Mouse (Mus musculus) CH12.LX (cell line): ENCODE data around the gene Suv39h1. TPM values are rescaled to one million over a fixed set of nuclear protein-coding genes. Genes with fewer than 3 reads are reported as not detected.
A peak's percentile ranks its signal among the peaks of the same experiment; 100 is the strongest.

Experiments used
- DNase-seq: peaks from one replicate; pipeline ENCODE4 v3.0.0-alpha.2; 2013; ENCODE audit errors: extremely low read depth
- H3K27ac ChIP-seq: 2 replicates; pipeline ENCODE4 v1.5.1; 2012; ENCODE audit warnings: low read depth, mild to moderate bottlenecking, control low read depth, moderate library complexity; ENCODE audit not compliant: insufficient read depth
- H3K27me3 ChIP-seq: replicated peaks from 2 replicates; pipeline ENCODE3; 2012; ENCODE audit warnings: inconsistent platforms
- H3K36me3 ChIP-seq, 2 experiments: replicated peaks in 1 of 2; 2 replicates each; pipeline versions ENCODE3 to v1.6.1; 2012; ENCODE audit warnings: inconsistent platforms in 1 of 2, low read length in 1 of 2, mild to moderate bottlenecking in 1 of 2, mixed read lengths in 1 of 2, moderate library complexity in 1 of 2; ENCODE audit not compliant: control insufficient read depth in 1 of 2, insufficient read depth in 1 of 2
- H3K4me1 ChIP-seq, 2 experiments: 2 replicates each; pipeline ENCODE4 v1.6.1; 2012; ENCODE audit warnings: inconsistent platforms in 1 of 2, moderate library complexity in 1 of 2; ENCODE audit not compliant: insufficient read depth in 2 of 2, control insufficient read depth in 1 of 2
- H3K4me2 ChIP-seq: 2 replicates; pipeline ENCODE4 v1.6.1; 2012; ENCODE audit warnings: low read depth, mild to moderate bottlenecking, control low read depth; ENCODE audit not compliant: poor library complexity, insufficient read depth, severe bottlenecking
- H3K4me3 ChIP-seq, 3 experiments: fragments of 150-350 bp in 1 of 3; sonication (generic) in 1 of 3; replicated peaks in 1 of 3; 2 replicates each; pipeline versions ENCODE3 to v1.5.1; 2011 to 2012; ENCODE audit warnings: low read depth in 2 of 3, low read length in 2 of 3, mild to moderate bottlenecking in 2 of 3, moderate library complexity in 2 of 3, control low read depth in 1 of 3, improper control_type of control experiment in 1 of 3, inconsistent platforms in 1 of 3, mixed read lengths in 1 of 3; ENCODE audit not compliant: poor library complexity in 1 of 3
- H3K79me2 ChIP-seq: replicated peaks from 2 replicates; pipeline ENCODE4 v1.6.1; 2012; ENCODE audit warnings: mild to moderate bottlenecking, moderate library complexity; ENCODE audit not compliant: control insufficient read depth, poor library complexity, insufficient read depth, severe bottlenecking; ENCODE audit errors: extremely low read depth
- H3K9ac ChIP-seq: 2 replicates; pipeline ENCODE4 v1.6.1; 2012; ENCODE audit warnings: low read depth, mild to moderate bottlenecking, control low read depth, moderate library complexity; ENCODE audit not compliant: insufficient read depth
- H3K9me3 ChIP-seq: replicated peaks from 2 replicates; pipeline ENCODE3; 2012; ENCODE audit warnings: low read length, inconsistent platforms, mixed read lengths
- BHLHE40 ChIP-seq: IDR thresholded peaks from 2 replicates; pipeline ENCODE4 v1.6.1; 2011; ENCODE audit warnings: mild to moderate bottlenecking, low read depth, low read length, improper control_type of control experiment
- CHD1 ChIP-seq: IDR thresholded peaks from 2 replicates; pipeline ENCODE4 v1.6.1; 2012; ENCODE audit warnings: low read depth, low read length, improper control_type of control experiment, inconsistent platforms
- CHD2 ChIP-seq: IDR thresholded peaks from 2 replicates; pipeline ENCODE4 v1.6.1; 2011; ENCODE audit warnings: low read length, improper control_type of control experiment
- E2F4 ChIP-seq: IDR thresholded peaks from 2 replicates; pipeline ENCODE4 v1.6.1; 2011; ENCODE audit warnings: low read depth, low read length, improper control_type of control experiment; ENCODE audit not compliant: insufficient replicate concordance
- ELF1 ChIP-seq: IDR thresholded peaks from 2 replicates; pipeline ENCODE4 v1.6.1; 2014; ENCODE audit warnings: low read depth, mild to moderate bottlenecking, inconsistent platforms, low read length, improper control_type of control experiment
- EP300 ChIP-seq: IDR thresholded peaks from 2 replicates; pipeline ENCODE4 v1.6.1; 2011; ENCODE audit warnings: low read length, improper control_type of control experiment
- ETS1 ChIP-seq: conservative IDR thresholded peaks from 2 replicates; pipeline ENCODE4 v1.6.1; 2012; ENCODE audit warnings: low read depth, mild to moderate bottlenecking, inconsistent platforms, low read length, improper control_type of control experiment, moderate library complexity
- GABPA ChIP-seq: IDR thresholded peaks from 2 replicates; pipeline ENCODE4 v1.6.1; 2012; ENCODE audit warnings: low read depth, low read length, improper control_type of control experiment, inconsistent platforms; ENCODE audit not compliant: insufficient replicate concordance
- HCFC1 ChIP-seq: IDR thresholded peaks from 2 replicates; pipeline ENCODE4 v1.6.1; 2012; ENCODE audit warnings: low read depth, mild to moderate bottlenecking, inconsistent platforms, low read length, improper control_type of control experiment
- IRF4 ChIP-seq: IDR thresholded peaks from 2 replicates; pipeline ENCODE4 v1.6.1; 2014; ENCODE audit warnings: low read depth, mild to moderate bottlenecking, inconsistent platforms, low read length, improper control_type of control experiment
- JUN ChIP-seq: IDR thresholded peaks from 2 replicates; pipeline ENCODE4 v1.6.1; 2011; ENCODE audit warnings: low read depth, mild to moderate bottlenecking, low read length, improper control_type of control experiment, moderate library complexity; ENCODE audit not compliant: insufficient read depth
- JUND ChIP-seq: conservative IDR thresholded peaks from 2 replicates; pipeline ENCODE4 v1.6.1; 2011; ENCODE audit warnings: low read depth, low read length, improper control_type of control experiment
- MAFK ChIP-seq: IDR thresholded peaks from 2 replicates; pipeline ENCODE4 v1.6.1; 2011; ENCODE audit warnings: low read length, improper control_type of control experiment; ENCODE audit not compliant: insufficient replicate concordance
- MAX ChIP-seq: IDR thresholded peaks from 2 replicates; pipeline ENCODE4 v1.6.1; 2011; ENCODE audit warnings: low read length, improper control_type of control experiment
- MAZ ChIP-seq: IDR thresholded peaks from 2 replicates; pipeline ENCODE4 v1.6.1; 2012; ENCODE audit warnings: low read depth, mild to moderate bottlenecking, inconsistent platforms, low read length, improper control_type of control experiment, moderate library complexity
- MXI1 ChIP-seq: IDR thresholded peaks from 2 replicates; pipeline ENCODE4 v1.6.1; 2011; ENCODE audit warnings: mild to moderate bottlenecking, low read depth, low read length, improper control_type of control experiment
- MYC ChIP-seq: IDR thresholded peaks from 2 replicates; pipeline ENCODE4 v1.6.1; 2011; ENCODE audit warnings: low read depth, mild to moderate bottlenecking, improper control_type of control experiment, low read length
- NELFE ChIP-seq: IDR thresholded peaks from 2 replicates; pipeline ENCODE4 v1.6.1; 2011; ENCODE audit warnings: low read depth, low read length, improper control_type of control experiment
- NRF1 ChIP-seq: IDR thresholded peaks from 2 replicates; pipeline ENCODE4 v1.6.1; 2014; ENCODE audit warnings: low read depth, mild to moderate bottlenecking, inconsistent platforms, low read length, improper control_type of control experiment, moderate library complexity
- PAX5 ChIP-seq: IDR thresholded peaks from 2 replicates; pipeline ENCODE4 v1.6.1; 2012; ENCODE audit warnings: low read length, inconsistent platforms, mixed read lengths
- POLR2A ChIP-seq: IDR thresholded peaks from 2 replicates; pipeline ENCODE4 v1.6.1; 2011; ENCODE audit warnings: low read depth, mild to moderate bottlenecking, improper control_type of control experiment, low read length
- POLR2AphosphoS2 ChIP-seq: IDR thresholded peaks from 2 replicates; pipeline ENCODE4 v1.6.1; 2011; ENCODE audit warnings: low read depth, low read length, improper control_type of control experiment
- RAD21 ChIP-seq: IDR thresholded peaks from 2 replicates; pipeline ENCODE4 v1.6.1; 2011; ENCODE audit warnings: low read depth, mild to moderate bottlenecking, low read length, improper control_type of control experiment, moderate library complexity
- RCOR1 ChIP-seq: conservative IDR thresholded peaks from 2 replicates; pipeline ENCODE4 v1.6.1; 2012; ENCODE audit warnings: low read depth, mild to moderate bottlenecking, inconsistent platforms, low read length, improper control_type of control experiment
- SIN3A ChIP-seq: IDR thresholded peaks from 2 replicates; pipeline ENCODE4 v1.6.1; 2012; ENCODE audit warnings: low read length, improper control_type of control experiment, inconsistent platforms
- SMC3 ChIP-seq: IDR thresholded peaks from 2 replicates; pipeline ENCODE4 v1.6.1; 2011; ENCODE audit warnings: low read depth, low read length, improper control_type of control experiment
- TBP ChIP-seq: conservative IDR thresholded peaks from 2 replicates; pipeline ENCODE4 v1.6.1; 2011; ENCODE audit warnings: low read depth, low read length, improper control_type of control experiment
- TCF12 ChIP-seq: IDR thresholded peaks from 2 replicates; pipeline ENCODE4 v1.6.1; 2014; ENCODE audit warnings: low read depth, mild to moderate bottlenecking, inconsistent platforms, low read length, improper control_type of control experiment
- UBTF ChIP-seq: IDR thresholded peaks from 2 replicates; pipeline ENCODE4 v1.6.1; 2012; ENCODE audit warnings: low read depth, mild to moderate bottlenecking, inconsistent platforms, low read length, improper control_type of control experiment, moderate library complexity
- USF1 ChIP-seq: IDR thresholded peaks from 2 replicates; pipeline ENCODE4 v1.6.1; 2014; ENCODE audit warnings: low read depth, mild to moderate bottlenecking, inconsistent platforms, low read length, improper control_type of control experiment
- ZC3H11A ChIP-seq: IDR thresholded peaks from 2 replicates; pipeline ENCODE4 v1.6.1; 2012; ENCODE audit warnings: low read depth, mild to moderate bottlenecking, inconsistent platforms, low read length, improper control_type of control experiment
- ZKSCAN1 ChIP-seq: IDR thresholded peaks from 2 replicates; pipeline ENCODE4 v1.6.1; 2012; ENCODE audit warnings: low read depth, inconsistent platforms, low read length, improper control_type of control experiment, borderline replicate concordance
- ZMIZ1 ChIP-seq: IDR thresholded peaks from 2 replicates; pipeline ENCODE4 v1.6.1; 2012; ENCODE audit warnings: low read depth, mild to moderate bottlenecking, inconsistent platforms, low read length, improper control_type of control experiment
- ZNF384 ChIP-seq: IDR thresholded peaks from 2 replicates; pipeline ENCODE4 v1.6.1; 2012; ENCODE audit warnings: low read depth, low read length, improper control_type of control experiment, inconsistent platforms
- dilution Hi-C: fragments of 300-500 bp; cut with MboI; formaldehyde crosslinking; loops from 2 replicates; pipeline ENCODE4 v1.14.3; 2020; ENCODE audit warnings: low sequenced_read_pairs; ENCODE audit not compliant: extremely low pct_unique_long_range_greater_than_20kb, extremely low pct_ligation_motif_present
- in situ Hi-C: fragments of 300-500 bp; cut with MboI; formaldehyde crosslinking; loops from 3 replicates; pipeline ENCODE4 v1.14.3; 2019; ENCODE audit warnings: low sequenced_read_pairs, low pct_ligation_motif_present, low pct_unique_long_range_greater_than_20kb, mixed read lengths
- polyA plus RNA-seq: library from polyadenylated mRNA; unstranded; fragments of >175 nt; gene quantifications from 2 replicates; pipeline ENCODE4 v1.2.1, GENCODE M21; 2012; ENCODE audit warnings: low read depth; ENCODE audit not compliant: insufficient read length
- total RNA-seq, 2 experiments: library from RNA; depleted of rRNA; stranded (reverse); fragments of 300-350 nt in 1 of 2; fragments of >200 nt in 1 of 2; gene quantifications; 2 replicates each; pipeline ENCODE4 v1.2.3; 2012 to 2014

Gene Suv39h1
- total RNA-seq (2012; rRNA removed) = 40.6 and 46.4 TPM in 2 replicates
- total RNA-seq (2014; rRNA removed) = 71.5 and 73.7 TPM in 2 replicates
- polyA plus RNA-seq = 48.4 and 51.4 TPM in 2 replicates

GRCm38 (mm10) chrX:8074430-8075014 lies at the start of gene Suv39h1:
Suv39h1 (minus strand) TSS chrX:8074760.
- H3K4me3 ChIP-seq = peak within 1 kb of the TSS; percentile 64 to 96 (median 71)
- peaks cover 11 to 24% of the 10 kb centered on the region in 2 experiments for H3K36me3 ChIP-seq
- H3K4me1 ChIP-seq = peaks cover 5 to 27% of the 10 kb centered on the region in 2 experiments
- H3K9ac ChIP-seq = peak within 1 kb of the TSS; percentile 91
- H3K79me2 ChIP-seq = peaks cover 32% of the 10 kb centered on the region
- no peaks in the 10 kb centered on the region for H3K27me3 ChIP-seq
- peak within 1 kb of the TSS; percentile 78 for H3K4me2 ChIP-seq
- dilution Hi-C loops (no loop called here), in situ Hi-C loops (no loop called here)
- TF ChIP-seq MAZ (no peak), ETS1 (no peak), IRF4 (no peak), SMC3 (no peak), UBTF (no peak), ELF1 (no peak), CHD2 (peak; percentile 98), MYC (no peak), CHD1 (no peak), HCFC1 (peak; percentile 58), POLR2AphosphoS2 (no peak), E2F4 (no peak), MAX (no peak), SIN3A (peak; percentile 51), JUN (no peak), TBP (peak; percentile 84), PAX5 (no peak), RCOR1 (no peak), JUND (no peak), BHLHE40 (no peak), POLR2A (peak; percentile 80), USF1 (no peak), ZC3H11A (no peak), ZNF384 (no peak), RAD21 (no peak), GABPA (no peak), NELFE (peak; percentile 54; the same call in 1 of the 2 replicates), TCF12 (0 out of 2 replicates have a peak, but pooled peaks have one; percentile 23), MXI1 (peak; percentile 56; the same call in 1 of the 2 replicates), ZKSCAN1 (no peak), NRF1 (peak; percentile 86), ZMIZ1 (peak; percentile 26; the same call in 1 of the 2 replicates), MAFK (no peak), EP300 (no peak)
- peak; percentile 94 for DNase-seq
- H3K27ac ChIP-seq = peak within 1 kb of the TSS; percentile 63
- H3K9me3 ChIP-seq = no peaks in the 10 kb centered on the region
